Mouse (Mus musculus): ENCODE data around the gene Preb. TPM values are rescaled to one million over a fixed set of nuclear protein-coding genes. Genes with fewer than 3 reads are reported as not detected.

Gene Preb
- total RNA-seq, 1 experiment: 94.2 TPM

GRCm38 (mm10) chr5:30944956-30945781 lies 15.0 kb downstream of the Preb start, which contains the start of gene Cgref1:
TSS of gene Cgref1 (minus strand) at chr5:30945591.
- Histone ChIP-seq H3K36me3 (ENCODE audit: control insufficient read depth, insufficient read depth, low read length, poor library complexity, severe bottlenecking) (no peaks in the 10 kb centered on the region), H3K4me3 (ENCODE audit: insufficient read depth in 1 of 2, low read depth in 1 of 2, low read length in 2 of 2, poor library complexity in 1 of 2, severe bottlenecking in 1 of 2) (peak within 1 kb of the TSS; percentile 63 to 73), H3K9me3 (ENCODE audit: control insufficient read depth, insufficient read depth, low read depth, low read length) (no peaks in the 10 kb centered on the region), H3K9ac (ENCODE audit: insufficient read depth, low read depth, low read length, poor library complexity, severe bottlenecking) (peak within 1 kb of the TSS; percentile 42), H3K4me1 (ENCODE audit: control insufficient read depth in 2 of 2, insufficient read depth in 2 of 2, low read length in 2 of 2, poor library complexity in 1 of 2) (peaks cover 0 to 3% of the 10 kb centered on the region in 2 experiments; a peak in 1 of 4 replicates), H3K27ac (ENCODE audit: insufficient read depth, low read depth, low read length, poor library complexity, severe bottlenecking) (no peak within 1 kb of the TSS)
- TF ChIP-seq HCFC1 (IDR thresholded peaks at IDR 0.05; ENCODE audit: borderline replicate concordance, insufficient read depth, low read length) (no peak), CHD2 (IDR thresholded peaks at IDR 0.05; ENCODE audit: low read depth, low read length) (no peak), ZC3H11A (IDR thresholded peaks at IDR 0.05; ENCODE audit: borderline replicate concordance, low read depth, low read length) (no peak), MAFK (IDR thresholded peaks at IDR 0.05; ENCODE audit: insufficient read depth, low read depth, low read length) (no peak), ZNF384 (IDR thresholded peaks at IDR 0.05; ENCODE audit: low read depth, low read length) (no peak)
- in situ Hi-C loops (cut with MboI; ENCODE audit: low sequenced_read_pairs in 2 of 2, unreplicated experiment in 2 of 2): loop anchor here in 1 of 2 experiments (25.0 kb wide), 1 partner anchor 133 kb away; the partner anchor contains the start of gene Mapre3
- no peak for DNase-seq (ENCODE audit: low read depth, low spot score)

GRCm38 (mm10) chr5:30944344-30944743 lies 15.8 kb downstream of the Preb start:
- Histone ChIP-seq H3K9ac (ENCODE audit: insufficient read depth, low read depth, low read length, poor library complexity, severe bottlenecking) (no peak overlapping the region), H3K36me3 (ENCODE audit: control insufficient read depth, insufficient read depth, low read length, poor library complexity, severe bottlenecking) (no peaks in the 10 kb centered on the region), H3K27ac (ENCODE audit: insufficient read depth, low read depth, low read length, poor library complexity, severe bottlenecking) (no peak overlapping the region), H3K9me3 (ENCODE audit: control insufficient read depth, insufficient read depth, low read depth, low read length) (no peaks in the 10 kb centered on the region), H3K4me1 (ENCODE audit: control insufficient read depth in 2 of 2, insufficient read depth in 2 of 2, low read length in 2 of 2, poor library complexity in 1 of 2) (peaks cover 0 to 3% of the 10 kb centered on the region in 2 experiments; a peak in 1 of 4 replicates), H3K4me3 (ENCODE audit: insufficient read depth in 1 of 2, low read depth in 1 of 2, low read length in 2 of 2, poor library complexity in 1 of 2, severe bottlenecking in 1 of 2) (no peak overlapping the region)
- DNase-seq (ENCODE audit: low read depth, low spot score): no peak
- in situ Hi-C loops (cut with MboI; ENCODE audit: low sequenced_read_pairs in 2 of 2, unreplicated experiment in 2 of 2): loop anchor here in 1 of 2 experiments (25.0 kb wide), 1 partner anchor 132 kb away; the partner anchor contains the start of gene Mapre3
- TF ChIP-seq ZNF384 (IDR thresholded peaks at IDR 0.05; ENCODE audit: low read depth, low read length) (no peak), HCFC1 (IDR thresholded peaks at IDR 0.05; ENCODE audit: borderline replicate concordance, insufficient read depth, low read length) (no peak), ZC3H11A (IDR thresholded peaks at IDR 0.05; ENCODE audit: borderline replicate concordance, low read depth, low read length) (no peak), MAFK (IDR thresholded peaks at IDR 0.05; ENCODE audit: insufficient read depth, low read depth, low read length) (no peak), CHD2 (IDR thresholded peaks at IDR 0.05; ENCODE audit: low read depth, low read length) (no peak)

GRCm38 (mm10) chr5:30943004-30943403 lies 17.2 kb downstream of the Preb start:
- TF ChIP-seq CHD2 (IDR thresholded peaks at IDR 0.05; ENCODE audit: low read depth, low read length) (no peak), ZC3H11A (IDR thresholded peaks at IDR 0.05; ENCODE audit: borderline replicate concordance, low read depth, low read length) (peak; percentile 42; the same call in 1 of the 2 replicates)
- no peak for DNase-seq (ENCODE audit: low read depth, low spot score)

GRCm38 (mm10) chr5:30934725-30935461 lies 25.3 kb downstream of the Preb start:
- in situ Hi-C loops (cut with MboI; ENCODE audit: low sequenced_read_pairs in 2 of 2, unreplicated experiment in 2 of 2): loop anchor here in 1 of 2 experiments (25.0 kb wide), 1 partner anchor 123 kb away; the partner anchor contains the start of gene Mapre3
- DNase-seq (ENCODE audit: low read depth, low spot score): no peak
- Histone ChIP-seq H3K4me1 (ENCODE audit: control insufficient read depth in 2 of 2, insufficient read depth in 2 of 2, low read length in 2 of 2, poor library complexity in 1 of 2) (no peaks in the 10 kb centered on the region), H3K27ac (ENCODE audit: insufficient read depth, low read depth, low read length, poor library complexity, severe bottlenecking) (no peak overlapping the region), H3K9me3 (ENCODE audit: control insufficient read depth, insufficient read depth, low read depth, low read length) (no peaks in the 10 kb centered on the region), H3K9ac (ENCODE audit: insufficient read depth, low read depth, low read length, poor library complexity, severe bottlenecking) (no peak overlapping the region), H3K4me3 (ENCODE audit: insufficient read depth in 1 of 2, low read depth in 1 of 2, low read length in 2 of 2, poor library complexity in 1 of 2, severe bottlenecking in 1 of 2) (no peak overlapping the region), H3K36me3 (ENCODE audit: control insufficient read depth, insufficient read depth, low read length, poor library complexity, severe bottlenecking) (no peaks in the 10 kb centered on the region)
- TF ChIP-seq HCFC1 (IDR thresholded peaks at IDR 0.05; ENCODE audit: borderline replicate concordance, insufficient read depth, low read length) (no peak), MAFK (IDR thresholded peaks at IDR 0.05; ENCODE audit: insufficient read depth, low read depth, low read length) (no peak), ZC3H11A (IDR thresholded peaks at IDR 0.05; ENCODE audit: borderline replicate concordance, low read depth, low read length) (no peak), CHD2 (IDR thresholded peaks at IDR 0.05; ENCODE audit: low read depth, low read length) (no peak), ZNF384 (IDR thresholded peaks at IDR 0.05; ENCODE audit: low read depth, low read length) (no peak)

More at GRCm38 (mm10) chr5:30943004-30943403, 17.2 kb downstream of the Preb start:
- in situ Hi-C loops (cut with MboI; ENCODE audit: low sequenced_read_pairs in 2 of 2, unreplicated experiment in 2 of 2): loop anchor here in 1 of 2 experiments (25.0 kb wide), 1 partner anchor 131 kb away; the partner anchor contains the start of gene Mapre3
- Histone ChIP-seq H3K4me3 (ENCODE audit: insufficient read depth in 1 of 2, low read depth in 1 of 2, low read length in 2 of 2, poor library complexity in 1 of 2, severe bottlenecking in 1 of 2) (no peak overlapping the region), H3K4me1 (ENCODE audit: control insufficient read depth in 2 of 2, insufficient read depth in 2 of 2, low read length in 2 of 2, poor library complexity in 1 of 2) (no peaks in the 10 kb centered on the region), H3K9me3 (ENCODE audit: control insufficient read depth, insufficient read depth, low read depth, low read length) (no peaks in the 10 kb centered on the region), H3K36me3 (ENCODE audit: control insufficient read depth, insufficient read depth, low read length, poor library complexity, severe bottlenecking) (no peaks in the 10 kb centered on the region), H3K9ac (ENCODE audit: insufficient read depth, low read depth, low read length, poor library complexity, severe bottlenecking) (no peak overlapping the region), H3K27ac (ENCODE audit: insufficient read depth, low read depth, low read length, poor library complexity, severe bottlenecking) (no peak overlapping the region)

All from ES-E14 (cell line).